Mouse (Mus musculus) embryo, embryonic 11 days (tissue): ENCODE measurements around the gene Gm7735.
"Not testable (repeated sequence)": the region's sequence is repeated elsewhere in the genome, so short reads cannot be mapped to it uniquely, and the experiment has no call there.

Source experiments
- DNase-seq: peaks from one replicate; pipeline ENCODE4 v3.0.0-alpha.2; 2015

Gene Gm7735

DNA sequence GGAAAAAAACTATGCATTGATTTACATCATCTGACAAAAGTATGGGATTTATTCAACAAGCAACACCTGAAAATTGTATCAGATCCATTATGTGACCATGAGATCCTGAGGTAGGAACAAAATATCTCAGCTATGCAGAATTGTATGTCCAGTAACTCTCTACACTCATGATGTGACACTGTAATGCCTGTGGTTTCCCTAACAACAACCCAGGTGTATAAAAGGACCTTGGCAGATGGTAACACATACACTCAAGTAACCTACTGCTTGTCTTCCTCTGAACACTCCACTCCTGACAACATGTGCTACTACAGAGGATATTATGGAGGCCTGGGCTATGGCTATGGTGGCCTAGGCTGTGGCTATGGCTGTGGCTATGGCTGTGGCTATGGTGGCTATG lies at the start of gene Gm7735:
Gene Gm7735 (plus strand): TSS at position 301 of the 400 bp plus-strand sequence.
- DNase-seq: not testable (repeated sequence)

- no peak for DNase-seq
Measured at GRCm38 (mm10) chr16:89140551-89140950, 28.7 kb upstream of the Gm7735 start, which contains the start of gene Gm6358. TSS of gene Gm6358 (plus strand) at chr16:89140851.

- DNase-seq: no peak
Measured at GRCm38 (mm10) chr16:89150786-89151185, 18.5 kb upstream of the Gm7735 start, which contains the start of gene Gm10061. TSS of gene Gm10061 (plus strand) at chr16:89151086.

GRCm38 (mm10) chr16:89157652-89158051 lies 11.6 kb upstream of the Gm7735 start, which contains the start of gene Gm9789:
TSS of gene Gm9789 (plus strand) at chr16:89157952.
- DNase-seq: no peak

DNA sequence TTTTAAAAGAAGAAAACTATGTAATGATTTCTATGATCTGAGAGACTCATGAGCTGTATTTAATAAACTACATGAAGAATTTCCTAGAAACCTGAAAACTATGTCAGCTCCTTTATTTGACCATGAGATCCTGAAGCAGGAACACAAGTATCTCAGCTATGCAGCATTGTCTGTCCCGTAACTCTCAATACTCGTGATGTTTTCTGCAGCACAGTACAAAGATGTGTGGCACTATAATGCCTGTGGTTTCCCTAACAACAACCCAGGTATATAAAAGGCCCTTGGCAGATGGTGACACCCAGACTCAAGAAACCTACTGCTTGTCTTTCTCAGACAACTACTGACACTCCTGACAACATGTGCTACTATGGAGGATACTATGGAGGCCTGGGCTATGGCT lies 5.1 kb downstream of the Gm7735 start, which contains the start of gene 1110057P08Rik:
Gene 1110057P08Rik (plus strand): TSS at position 301 of the 400 bp plus-strand sequence.
- no peak for DNase-seq

DNA sequence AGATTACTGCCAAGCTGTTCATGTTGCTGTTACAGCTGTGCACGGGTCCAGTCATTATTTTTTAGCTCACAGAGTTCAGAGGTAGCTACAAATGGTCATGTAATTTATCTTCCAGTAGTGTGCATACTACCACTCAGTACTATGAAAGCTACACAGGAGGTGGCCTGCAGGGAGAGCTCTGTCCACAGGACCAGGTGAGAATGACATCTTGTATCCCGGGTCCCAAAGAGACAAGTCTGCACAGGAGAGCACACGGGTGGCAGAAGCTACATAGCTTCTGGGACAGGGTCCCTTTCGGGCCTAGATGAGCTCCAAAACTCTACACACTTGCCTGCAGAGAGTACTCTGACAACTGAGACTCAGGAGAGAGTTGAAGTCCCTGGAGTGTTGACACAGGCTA lies 19.3 kb downstream of the Gm7735 start:
- DNase-seq: no peak

DNA sequence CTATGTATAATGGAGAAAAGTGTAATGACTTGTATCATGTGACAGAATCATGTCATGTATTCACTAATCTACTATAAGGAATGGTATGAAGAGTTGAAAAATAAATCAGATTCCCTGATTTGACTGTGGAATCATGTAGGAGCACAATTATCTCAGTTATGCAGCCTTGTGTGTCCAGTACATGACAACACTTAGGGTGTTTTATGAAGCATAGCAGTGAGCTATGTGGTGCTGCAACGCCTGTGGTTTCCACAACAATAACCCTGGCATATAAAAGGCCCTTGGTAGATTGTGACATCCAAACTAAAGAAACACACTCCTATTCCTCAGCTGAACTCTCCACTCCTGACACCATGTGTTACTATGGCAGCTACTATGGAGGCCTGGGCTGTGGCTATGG lies 36.3 kb downstream of the Gm7735 start, which contains the start of gene Krtap20-2:
Gene Krtap20-2 (plus strand): TSS at position 301 of the 400 bp plus-strand sequence.
- no peak for DNase-seq
